Mouse (Mus musculus) MEL (cell line): Measurements from ENCODE around the gene Cfap77. TPM values are rescaled to one million over a fixed set of nuclear protein-coding genes. Genes with fewer than 3 reads are reported as not detected.

ENCODE experiments used
- DNase-seq: peaks from one replicate; pipeline ENCODE4 v3.0.0; 2011; ENCODE audit warnings: low read depth, low spot score
- H3K27ac ChIP-seq: 2 replicates; pipeline ENCODE4 v1.5.1; 2012; ENCODE audit warnings: low read depth, mild to moderate bottlenecking, control low read depth, low read length, moderate library complexity; ENCODE audit not compliant: control insufficient read depth
- H3K27me3 ChIP-seq, 2 experiments: fragments of 150-350 bp in 1 of 2; sonication (generic) in 1 of 2; 2 replicates each; pipeline ENCODE4 v1.6.1; 2012; ENCODE audit warnings: low read length in 2 of 2, mild to moderate bottlenecking in 2 of 2, improper control_type of control experiment in 1 of 2, moderate library complexity in 1 of 2; ENCODE audit not compliant: insufficient read depth in 2 of 2, control insufficient read depth in 1 of 2
- H3K36me3 ChIP-seq, 2 experiments: 2 replicates each; pipeline ENCODE4 v1.6.1; 2012 to 2014; ENCODE audit warnings: low read length in 2 of 2, improper control_type of control experiment in 1 of 2, inconsistent platforms in 1 of 2, mild to moderate bottlenecking in 1 of 2; ENCODE audit not compliant: insufficient read depth in 2 of 2, control insufficient read depth in 1 of 2
- H3K4me1 ChIP-seq, 2 experiments: fragments of 150-350 bp in 1 of 2; sonication (generic) in 1 of 2; 2 replicates each; pipeline ENCODE4 v1.6.1; 2012; ENCODE audit warnings: low read length in 2 of 2, improper control_type of control experiment in 1 of 2, mild to moderate bottlenecking in 1 of 2; ENCODE audit not compliant: insufficient read depth in 2 of 2, control insufficient read depth in 1 of 2
- H3K4me3 ChIP-seq, 2 experiments: fragments of 150-350 bp in 1 of 2; sonication (generic) in 1 of 2; 2 replicates each; pipeline ENCODE4 v1.5.1; 2012; ENCODE audit warnings: low read depth in 2 of 2, low read length in 2 of 2, mild to moderate bottlenecking in 2 of 2, moderate library complexity in 2 of 2, control low read depth in 1 of 2, improper control_type of control experiment in 1 of 2; ENCODE audit not compliant: control insufficient read depth in 1 of 2, insufficient read depth in 1 of 2
- H3K79me2 ChIP-seq: 2 replicates; pipeline ENCODE4 v1.6.1; 2012; ENCODE audit warnings: mild to moderate bottlenecking, low read length, moderate library complexity; ENCODE audit not compliant: control insufficient read depth, poor library complexity, insufficient read depth
- H3K9ac ChIP-seq: 2 replicates; pipeline ENCODE4 v1.6.1; 2012; ENCODE audit warnings: low read depth, mild to moderate bottlenecking, control low read depth, low read length, moderate library complexity; ENCODE audit not compliant: control insufficient read depth, poor library complexity, severe bottlenecking
- H3K9me3 ChIP-seq: fragments of 150-350 bp; sonication (generic); replicated peaks from 2 replicates; pipeline ENCODE4 v1.6.1; 2012; ENCODE audit warnings: mild to moderate bottlenecking, low read length, improper control_type of control experiment, moderate library complexity; ENCODE audit not compliant: insufficient read depth
- BHLHE40 ChIP-seq: IDR thresholded peaks from 2 replicates; pipeline ENCODE4 v1.6.1; 2012; ENCODE audit warnings: low read depth, mild to moderate bottlenecking, inconsistent platforms, low read length, improper control_type of control experiment, borderline replicate concordance
- CHD1 ChIP-seq: IDR thresholded peaks from 2 replicates; pipeline ENCODE4 v1.6.1; 2012; ENCODE audit warnings: low read depth, mild to moderate bottlenecking, inconsistent platforms, low read length, improper control_type of control experiment
- CHD2 ChIP-seq: IDR thresholded peaks from 2 replicates; pipeline ENCODE4 v1.6.1; 2011; ENCODE audit warnings: low read length, improper control_type of control experiment
- CTCF ChIP-seq, 3 experiments: IDR thresholded peaks in 2 of 3; conservative IDR thresholded peaks in 1 of 3; 2 replicates each; pipeline ENCODE4 v1.5.1; 2011 to 2012; ENCODE audit warnings: low read length in 3 of 3, low read depth in 2 of 3, mild to moderate bottlenecking in 2 of 3, improper control_type of control experiment in 1 of 3, inconsistent platforms in 1 of 3, mixed read lengths in 1 of 3, moderate library complexity in 1 of 3; ENCODE audit not compliant: control insufficient read depth in 1 of 3, insufficient read depth in 1 of 3, poor library complexity in 1 of 3, severe bottlenecking in 1 of 3
- ELF1 ChIP-seq: IDR thresholded peaks from 2 replicates; pipeline ENCODE4 v1.6.1; 2014; ENCODE audit warnings: low read depth, mild to moderate bottlenecking, inconsistent platforms, low read length, improper control_type of control experiment, moderate library complexity
- ETS1 ChIP-seq: IDR thresholded peaks from 2 replicates; pipeline ENCODE4 v1.6.1; 2012; ENCODE audit warnings: low read depth, mild to moderate bottlenecking, inconsistent platforms, low read length, improper control_type of control experiment, moderate library complexity
- GATA1 ChIP-seq: IDR thresholded peaks from 2 replicates; pipeline ENCODE4 v1.6.1; 2011; ENCODE audit warnings: low read depth, low read length, improper control_type of control experiment
- JUND ChIP-seq: IDR thresholded peaks from 2 replicates; pipeline ENCODE4 v1.6.1; 2011; ENCODE audit warnings: low read depth, mild to moderate bottlenecking, improper control_type of control experiment, low read length
- KAT2A ChIP-seq: conservative IDR thresholded peaks from 2 replicates; pipeline ENCODE4 v1.6.1; 2012; ENCODE audit warnings: low read depth, low read length, improper control_type of control experiment, inconsistent platforms
- MAX ChIP-seq: IDR thresholded peaks from 2 replicates; pipeline ENCODE4 v1.6.1; 2011; ENCODE audit warnings: low read length, improper control_type of control experiment
- MEF2A ChIP-seq: IDR thresholded peaks from 2 replicates; pipeline ENCODE4 v1.6.1; 2014; ENCODE audit warnings: low read depth, mild to moderate bottlenecking, inconsistent platforms, low read length, improper control_type of control experiment; ENCODE audit not compliant: poor library complexity, insufficient replicate concordance, severe bottlenecking; ENCODE audit errors: extremely low read depth
- MYB ChIP-seq: IDR thresholded peaks from 2 replicates; pipeline ENCODE4 v1.6.1; 2011; ENCODE audit warnings: mild to moderate bottlenecking, low read depth, low read length, improper control_type of control experiment
- POLR2A ChIP-seq, 2 experiments: IDR thresholded peaks; 2 replicates each; pipeline ENCODE4 v1.6.1; 2011 to 2012; ENCODE audit warnings: low read length in 2 of 2, mild to moderate bottlenecking in 2 of 2, control low read depth in 1 of 2, improper control_type of control experiment in 1 of 2, low read depth in 1 of 2, moderate library complexity in 1 of 2; ENCODE audit not compliant: control insufficient read depth in 1 of 2, insufficient read depth in 1 of 2, poor library complexity in 1 of 2
- POLR2AphosphoS2 ChIP-seq: IDR thresholded peaks from 2 replicates; pipeline ENCODE4 v1.6.1; 2011; ENCODE audit warnings: low read length, improper control_type of control experiment
- POLR2AphosphoS5 ChIP-seq: IDR thresholded peaks from 2 replicates; pipeline ENCODE4 v1.6.1; 2012; ENCODE audit warnings: low read depth, borderline replicate concordance, mild to moderate bottlenecking, inconsistent platforms, low read length, moderate library complexity, mixed read lengths
- RAD21 ChIP-seq: IDR thresholded peaks from 2 replicates; pipeline ENCODE4 v1.6.1; 2011; ENCODE audit warnings: mild to moderate bottlenecking, low read depth, low read length, improper control_type of control experiment
- RCOR1 ChIP-seq: IDR thresholded peaks from 2 replicates; pipeline ENCODE4 v1.6.1; 2012; ENCODE audit warnings: low read depth, mild to moderate bottlenecking, inconsistent platforms, low read length, improper control_type of control experiment
- UBTF ChIP-seq: IDR thresholded peaks from 2 replicates; pipeline ENCODE4 v1.6.1; 2012; ENCODE audit warnings: low read depth, mild to moderate bottlenecking, inconsistent platforms, low read length, improper control_type of control experiment, moderate library complexity, borderline replicate concordance; ENCODE audit not compliant: insufficient read depth
- ZC3H11A ChIP-seq: IDR thresholded peaks from 2 replicates; pipeline ENCODE4 v1.6.1; 2012; ENCODE audit warnings: low read depth, mild to moderate bottlenecking, inconsistent platforms, low read length, improper control_type of control experiment
- ZKSCAN1 ChIP-seq: IDR thresholded peaks from 2 replicates; pipeline ENCODE4 v1.6.1; 2012; ENCODE audit warnings: low read depth, mild to moderate bottlenecking, inconsistent platforms, low read length, improper control_type of control experiment, moderate library complexity
- ZNF384 ChIP-seq: IDR thresholded peaks from 2 replicates; pipeline ENCODE4 v1.6.1; 2012; ENCODE audit warnings: low read depth, mild to moderate bottlenecking, inconsistent platforms, low read length, improper control_type of control experiment
- polyA plus RNA-seq, 2 experiments: library from polyadenylated mRNA; stranded (reverse) in 1 of 2; unstranded in 1 of 2; fragments of >175 nt in 1 of 2; fragments of >200 nt in 1 of 2; gene quantifications; 2 replicates each; pipeline versions ENCODE4 v1.2.1 to v1.2.4; 2012; ENCODE audit warnings: low replicate concordance in 2 of 2, low read depth in 1 of 2; ENCODE audit not compliant: insufficient read length in 2 of 2, insufficient read depth in 1 of 2, missing spikeins in 1 of 2
- total RNA-seq: library from RNA; depleted of rRNA; stranded (reverse); fragments of 300-350 nt; gene quantifications from 2 replicates; pipeline ENCODE4 v1.2.3, GENCODE M21; 2012

Cfap77 gene
- total and polyA plus RNA-seq, 3 experiments = 1.1 to 2.4 TPM; not detected in 1

DNA sequence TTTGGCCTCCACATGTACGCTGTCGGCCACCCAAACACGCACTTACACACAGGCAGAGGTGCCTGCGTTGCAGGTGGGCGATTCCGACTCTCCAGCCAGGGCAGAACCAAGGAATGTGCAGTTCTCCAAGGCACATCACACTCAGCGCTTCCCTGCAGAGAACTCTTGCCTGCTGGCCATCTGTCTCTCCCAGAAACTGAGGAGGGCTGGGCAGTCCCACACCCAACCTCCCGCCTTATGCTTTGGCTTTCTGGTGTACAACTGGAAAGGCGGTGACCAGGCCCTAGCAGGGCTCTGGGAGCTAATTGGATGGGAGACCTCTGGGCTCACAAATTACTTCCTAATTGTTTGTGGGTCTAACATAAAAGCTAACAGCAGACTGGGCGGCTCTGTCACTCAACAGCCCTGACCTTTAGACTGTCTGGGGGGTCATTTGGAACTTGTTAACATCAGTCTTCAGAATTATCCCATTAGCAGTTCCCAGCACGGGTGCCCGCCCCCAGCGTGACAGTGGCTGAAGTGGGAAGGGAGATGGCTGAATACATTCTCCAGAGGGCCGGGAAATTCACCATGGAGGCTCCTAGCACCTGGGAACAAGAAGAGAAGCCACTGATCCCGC lies 80.9 kb downstream of the Cfap77 start:
- H3K9me3 ChIP-seq = no peaks in the 10 kb centered on the region
- no peak overlapping the region for H3K4me3 ChIP-seq
- H3K4me1 ChIP-seq = no peaks in the 10 kb centered on the region
- no peak for DNase-seq
- H3K9ac ChIP-seq = no peak overlapping the region
- H3K27ac ChIP-seq = no peak overlapping the region
- peaks cover 10 to 20% of the 10 kb centered on the region in 2 experiments for H3K27me3 ChIP-seq
- H3K36me3 ChIP-seq = no peaks in the 10 kb centered on the region
- no peak for TF ChIP-seq ZC3H11A
- no peak for TF ChIP-seq ETS1
- no peak for TF ChIP-seq POLR2AphosphoS2
- H3K79me2 ChIP-seq = no peaks in the 10 kb centered on the region

DNA sequence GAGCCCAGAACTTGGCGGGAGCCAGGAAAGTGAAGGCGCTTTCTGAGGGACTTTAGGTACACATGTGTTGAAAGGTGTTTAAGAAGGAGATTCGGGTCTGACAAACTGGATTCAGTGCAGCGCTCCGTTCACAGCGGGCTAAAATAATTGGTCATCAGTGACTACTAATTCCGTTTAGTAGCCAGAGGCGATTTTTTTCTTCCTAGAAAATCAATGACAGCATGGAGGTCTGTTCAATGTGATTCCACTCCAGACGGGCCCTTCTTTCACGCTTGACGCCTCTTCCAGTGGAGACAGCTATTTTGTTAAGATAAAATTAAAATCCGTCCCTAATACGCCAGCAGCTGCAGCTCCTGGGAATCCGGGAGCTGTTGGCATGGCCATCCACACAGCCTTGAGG lies 84.4 kb downstream of the Cfap77 start:
- H3K36me3 ChIP-seq = no peaks in the 10 kb centered on the region
- no peak for DNase-seq
- H3K4me3 ChIP-seq = no peak overlapping the region
- no peaks in the 10 kb centered on the region for H3K9me3 ChIP-seq
- H3K79me2 ChIP-seq = no peaks in the 10 kb centered on the region
- H3K9ac ChIP-seq = no peak overlapping the region
- TF ChIP-seq MEF2A (no peak), ZKSCAN1 (no peak), UBTF (no peak), CHD1 (no peak), POLR2A (IDR thresholded peaks at IDR 0.05; ENCODE audit: control insufficient read depth in 1 of 2, insufficient read depth in 1 of 2, low read depth in 1 of 2, low read length in 2 of 2, poor library complexity in 1 of 2) (no peak), MAX (no peak), KAT2A (no peak), CHD2 (no peak), GATA1 (no peak), POLR2AphosphoS2 (no peak), RCOR1 (no peak), POLR2AphosphoS5 (no peak), ELF1 (no peak), JUND (no peak), RAD21 (no peak), BHLHE40 (no peak), MYB (no peak), ZNF384 (no peak), CTCF (IDR thresholded peaks at IDR 0.05 in 2 of 3, conservative IDR thresholded peaks at IDR 0.05 in 1 of 3; ENCODE audit: control insufficient read depth in 1 of 3, insufficient read depth in 1 of 3, low read depth in 2 of 3, low read length in 3 of 3, poor library complexity in 1 of 3, severe bottlenecking in 1 of 3) (no peak)
- H3K4me1 ChIP-seq = no peaks in the 10 kb centered on the region
- no peak overlapping the region for H3K27ac ChIP-seq
- H3K27me3 ChIP-seq = peaks cover 10 to 20% of the 10 kb centered on the region in 2 experiments
